Mouse (Mus musculus) skeletal muscle tissue, postnatal 0 days (tissue): ENCODE data around the gene F2r. TPM values are rescaled to one million over a fixed set of nuclear protein-coding genes. Genes with fewer than 3 reads are reported as not detected.

Experiments
- polyA plus RNA-seq: library from polyadenylated mRNA; unstranded; fragments of >200 nt; fragmentation: Nextera tagmentation; extraction: Ambion mirVana; gene quantifications from 2 replicates; pipeline ENCODE4 v1.2.1, GENCODE M21; 2015

Gene F2r
- polyA plus RNA-seq = 24.3 and 26.2 TPM in 2 replicates

DNA sequence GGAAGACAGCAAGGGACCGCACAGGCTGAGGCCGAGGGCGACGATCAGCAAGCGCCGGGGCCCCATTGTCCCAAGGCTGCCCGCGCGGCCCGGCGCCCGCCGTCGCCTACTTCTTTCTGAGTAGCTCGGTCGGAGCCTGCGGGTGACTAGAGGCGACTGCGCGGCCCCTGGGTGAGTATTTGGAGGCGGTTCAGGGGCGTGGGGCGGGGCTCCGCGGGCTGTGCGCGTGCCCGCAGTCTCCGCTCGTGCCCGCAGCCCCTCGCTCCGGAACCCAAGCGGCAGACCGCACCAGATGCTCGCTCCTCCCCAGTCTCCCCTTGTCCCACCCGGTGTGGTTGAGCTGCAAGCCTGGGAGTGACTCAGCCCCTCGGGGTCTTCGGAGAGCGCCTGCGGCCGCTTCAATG lies at the start of gene F2r:
Gene F2r, minus strand, starts transcription at position 179 of the 404 bp plus-strand sequence.

Other genes with a start within 250 kb of the F2r start
- gene Aggf1, start 243.1 kb downstream of the F2r start, polyA plus RNA-seq = 14.3 and 15.4 TPM in 2 replicates
- gene Crhbp, start 173.6 kb downstream of the F2r start, polyA plus RNA-seq = not detected in 2 replicates
- gene S100z, start 139.8 kb downstream of the F2r start, polyA plus RNA-seq = not detected in 2 replicates
- 0.69 and 0.73 TPM in 2 replicates for gene F2rl1, start 93.3 kb downstream of the F2r start, polyA plus RNA-seq
- 0.05 and 0.09 TPM in 2 replicates for gene F2rl2, start 78.4 kb upstream of the F2r start, polyA plus RNA-seq